Mouse (Mus musculus) bone marrow, adult 2 months (tissue): ENCODE results near the gene Syt1. TPM values are rescaled to one million over a fixed set of nuclear protein-coding genes. Genes with fewer than 3 reads are reported as not detected.

ENCODE experiments used
- H3K27ac ChIP-seq: fragments of 200-500 bp; 2 replicates; pipeline ENCODE4 v1.5.1; 2012; ENCODE audit warnings: low read depth, mild to moderate bottlenecking, control low read depth, inconsistent platforms, low read length; ENCODE audit not compliant: control insufficient read depth, poor library complexity, insufficient read depth
- H3K4me1 ChIP-seq: fragments of 200-500 bp; 2 replicates; pipeline ENCODE4 v1.6.1; 2011; ENCODE audit warnings: low read length; ENCODE audit not compliant: control insufficient read depth, insufficient read depth
- H3K4me3 ChIP-seq: fragments of 200-500 bp; replicated peaks from 2 replicates; pipeline ENCODE3; 2011; ENCODE audit warnings: mild to moderate bottlenecking, low read depth, low read length, control low read depth; ENCODE audit not compliant: control insufficient read depth
- CTCF ChIP-seq: fragments of 200-500 bp; IDR thresholded peaks from 2 replicates; pipeline ENCODE4 v1.5.1; 2011; ENCODE audit warnings: low read length, control low read depth; ENCODE audit not compliant: control insufficient read depth, insufficient read depth
- POLR2A ChIP-seq: fragments of 200-500 bp; IDR thresholded peaks from 2 replicates; pipeline ENCODE4 v1.6.1; 2011; ENCODE audit warnings: low read depth, mild to moderate bottlenecking, control low read depth, low read length, borderline replicate concordance; ENCODE audit not compliant: control insufficient read depth
- WGBS: fragments of 180-500 bp; shearing (Covaris S2); methylation state at CpG from one replicate; pipeline ENCODE4 v1.1.7; 2018; 5-methylcytosine and 5-hydroxymethylcytosine counted together
- polyA plus RNA-seq: library from polyadenylated mRNA; stranded (reverse); fragments of >200 nt; gene quantifications from 2 replicates; pipeline ENCODE4 v1.2.4, GENCODE M21; 2011; ENCODE audit warnings: low replicate concordance; ENCODE audit not compliant: missing spikeins, insufficient read depth, insufficient read length

Syt1 gene
- polyA plus RNA-seq, 1 experiment, result 0.42 TPM

DNA sequence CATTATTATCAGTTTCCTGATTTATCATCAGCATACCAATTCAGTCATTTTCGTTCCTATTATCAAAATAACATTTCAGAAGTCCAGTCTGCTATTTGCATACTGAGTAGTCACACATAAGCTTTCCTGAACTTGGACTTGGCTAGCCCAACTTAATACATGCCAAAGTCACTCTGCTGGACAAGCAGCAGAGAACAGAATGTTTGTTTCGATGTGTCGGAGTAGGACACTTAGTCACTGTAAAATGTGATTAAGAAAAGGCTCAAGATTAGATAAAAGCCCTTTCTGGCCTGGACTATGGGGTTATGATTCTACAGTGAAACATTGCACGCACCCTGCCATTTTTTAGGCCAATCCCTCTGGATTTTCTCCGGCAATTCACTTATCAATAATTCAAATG is 114.3 kb downstream of the Syt1 start:
- Histone ChIP-seq H3K27ac (no peak overlapping the region), H3K4me1 (no peaks in the 10 kb centered on the region), H3K4me3 (no peak overlapping the region)
- 77% methylated on average over 5 of the region's 5 CpGs for WGBS
- TF ChIP-seq CTCF (no peak), POLR2A (no peak)

DNA sequence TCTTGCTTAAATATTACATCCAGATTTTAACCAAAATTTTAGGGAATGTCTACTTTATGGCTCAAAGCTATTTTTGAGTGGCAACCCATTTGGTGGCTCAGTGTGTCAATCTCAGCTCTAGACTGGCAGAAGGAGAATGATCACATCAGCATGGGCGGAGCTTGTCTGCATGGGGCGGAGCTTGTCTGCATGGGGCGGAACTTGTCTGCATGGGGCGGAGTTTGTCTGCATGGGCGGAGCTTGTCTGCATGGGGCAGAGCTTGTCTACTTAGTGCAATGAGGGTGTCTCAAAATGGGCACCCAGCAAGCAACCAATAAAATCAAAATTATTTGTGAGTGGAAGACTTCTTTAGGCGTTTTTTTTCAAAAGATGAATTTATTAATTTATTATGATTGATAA is 117.5 kb downstream of the Syt1 start:
- TF ChIP-seq POLR2A, result no peak
- TF ChIP-seq CTCF, result no peak
- H3K27ac ChIP-seq, result no peak overlapping the region
- 82% methylated on average over 6 of the region's 6 CpGs for WGBS
- H3K4me3 ChIP-seq, result no peak overlapping the region
- H3K4me1 ChIP-seq, result no peaks in the 10 kb centered on the region

DNA sequence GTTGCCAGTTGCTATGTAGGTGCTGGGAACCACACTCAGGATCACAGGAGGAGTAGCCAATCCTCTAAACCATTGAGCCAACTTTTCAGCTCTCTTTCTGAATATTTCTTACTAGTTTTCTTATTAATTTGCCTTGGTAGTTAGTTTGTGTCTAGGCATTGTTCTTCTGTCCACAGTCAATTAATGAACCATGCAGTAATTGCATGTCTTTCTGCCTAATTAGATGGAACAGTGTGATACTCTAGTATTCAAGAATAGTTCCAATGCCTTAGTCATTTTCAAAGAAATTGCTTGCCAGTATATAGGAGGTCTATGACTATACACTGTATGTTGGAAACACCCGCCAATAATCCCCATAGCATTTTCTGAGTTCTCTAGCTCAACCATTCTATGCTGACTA is 118.3 kb downstream of the Syt1 start:
- WGBS, result 78% methylated on average over 1 of the region's 1 CpGs
- H3K4me3 ChIP-seq, result no peak overlapping the region
- H3K4me1 ChIP-seq, result no peaks in the 10 kb centered on the region
- TF ChIP-seq POLR2A (no peak), CTCF (no peak)
- no peak overlapping the region for H3K27ac ChIP-seq

DNA sequence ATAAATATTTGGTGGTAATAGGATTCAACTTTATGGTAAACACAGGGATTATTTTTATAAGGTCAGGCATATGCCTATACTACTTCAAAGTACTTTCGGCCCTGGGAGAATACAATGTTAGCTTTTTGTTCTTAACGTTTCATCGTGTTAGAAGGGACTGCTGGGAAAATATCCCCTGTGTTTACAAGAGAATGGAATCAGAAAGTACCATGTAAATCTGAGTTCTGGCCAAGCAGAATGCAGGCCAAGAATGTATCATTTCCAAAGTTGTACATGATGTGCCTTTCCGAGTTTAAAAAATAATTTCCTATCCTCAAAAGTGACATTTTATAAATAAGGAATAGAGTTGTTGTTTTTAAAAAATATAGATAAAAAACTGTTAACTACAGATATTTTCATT is 121.7 kb downstream of the Syt1 start:
- WGBS, result 81% methylated on average over 4 of the region's 4 CpGs
- TF ChIP-seq CTCF, result no peak
- TF ChIP-seq POLR2A, result no peak
- Histone ChIP-seq H3K4me3 (no peak overlapping the region), H3K27ac (no peak overlapping the region), H3K4me1 (no peaks in the 10 kb centered on the region)

DNA sequence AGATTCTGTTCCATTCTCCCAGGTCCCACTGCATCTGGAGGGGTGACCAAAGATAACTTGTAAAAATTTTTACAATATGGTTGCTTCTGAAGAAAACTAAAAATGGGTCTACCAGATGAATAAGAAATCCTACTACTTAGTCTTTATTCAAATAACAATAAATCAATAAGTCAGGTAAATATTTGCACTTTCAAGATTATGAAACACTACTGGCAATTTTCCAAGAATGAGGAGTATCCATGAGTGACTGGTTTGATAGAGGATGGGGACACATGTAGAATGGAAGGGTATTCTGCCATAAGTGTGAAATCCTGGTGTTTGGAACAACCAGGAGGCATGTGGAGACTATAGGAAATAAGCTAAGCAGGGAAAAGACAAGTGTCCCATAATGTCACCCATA is 124.0 kb downstream of the Syt1 start:
- Histone ChIP-seq H3K4me3 (no peak overlapping the region), H3K4me1 (no peaks in the 10 kb centered on the region), H3K27ac (no peak overlapping the region)
- TF ChIP-seq CTCF (no peak), POLR2A (no peak)

DNA sequence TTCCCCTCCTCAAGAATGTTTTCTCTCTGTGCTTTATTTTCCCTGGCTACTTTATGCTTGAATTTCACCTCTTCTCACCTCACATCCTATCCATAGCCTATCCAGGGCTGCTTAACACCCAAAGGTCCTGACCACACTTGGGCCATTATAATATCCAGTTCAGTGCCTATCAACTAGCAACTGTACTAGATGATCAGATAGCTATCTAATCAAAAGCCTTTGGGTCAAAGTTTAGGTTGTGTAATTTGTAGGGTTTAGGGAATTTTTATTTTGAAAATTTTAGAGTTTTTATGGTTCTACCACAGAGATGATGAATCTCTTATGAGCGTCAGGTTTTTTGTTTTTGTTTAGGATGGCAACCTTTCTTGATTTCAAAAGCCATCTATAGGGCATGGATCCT is 125.0 kb downstream of the Syt1 start:
- no peak overlapping the region for H3K27ac ChIP-seq
- H3K4me1 ChIP-seq, result no peaks in the 10 kb centered on the region
- 84% methylated on average over 1 of the region's 1 CpGs for WGBS
- H3K4me3 ChIP-seq, result no peak overlapping the region
- TF ChIP-seq CTCF (no peak), POLR2A (no peak)

DNA sequence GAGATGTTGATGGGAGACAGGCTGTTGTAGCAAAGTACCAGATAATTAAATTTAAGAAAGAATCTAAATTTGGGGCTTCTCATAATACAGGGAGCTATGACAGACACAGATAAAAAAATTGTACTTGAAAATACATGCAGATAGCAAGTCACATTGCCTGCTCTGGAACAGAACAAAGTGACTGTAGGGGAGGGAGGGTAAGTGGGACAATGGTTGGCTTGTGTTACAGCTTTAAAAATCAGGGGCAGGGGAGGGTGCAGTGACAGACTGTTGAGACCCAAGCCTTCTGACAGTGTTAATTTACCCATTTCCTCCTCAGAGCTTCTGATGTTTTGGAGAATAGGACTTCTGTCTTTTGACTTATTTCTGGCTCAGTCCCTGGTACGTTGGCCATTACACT is 126.3 kb downstream of the Syt1 start:
- Histone ChIP-seq H3K4me3 (no peak overlapping the region), H3K27ac (no peak overlapping the region), H3K4me1 (no peaks in the 10 kb centered on the region)
- TF ChIP-seq POLR2A, result no peak
- no peak for TF ChIP-seq CTCF
- WGBS, result 81% methylated on average over 1 of the region's 1 CpGs

DNA sequence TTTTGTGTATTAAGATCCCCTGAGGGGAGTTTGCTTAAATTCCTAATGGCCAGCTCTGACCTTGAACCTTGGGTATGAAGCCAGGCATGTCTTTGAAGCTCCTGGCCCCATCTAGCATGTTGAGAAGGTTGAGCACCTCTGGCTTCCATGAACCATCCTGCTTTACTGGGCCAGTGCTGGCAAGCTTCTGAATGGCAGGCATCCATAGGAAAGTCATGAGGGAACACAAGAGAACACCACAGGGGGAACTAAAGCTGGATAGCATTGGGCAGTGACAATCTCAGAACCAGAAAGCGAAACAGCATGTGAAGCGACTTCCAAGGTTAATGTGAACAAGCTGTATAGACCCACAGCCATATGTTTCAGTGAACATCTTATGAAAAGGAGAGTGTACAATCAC is 130.4 kb downstream of the Syt1 start:
- 83% methylated on average over 2 of the region's 2 CpGs for WGBS
- H3K4me3 ChIP-seq, result no peak overlapping the region
- H3K27ac ChIP-seq, result no peak overlapping the region
- no peaks in the 10 kb centered on the region for H3K4me1 ChIP-seq
- no peak for TF ChIP-seq POLR2A
- no peak for TF ChIP-seq CTCF

DNA sequence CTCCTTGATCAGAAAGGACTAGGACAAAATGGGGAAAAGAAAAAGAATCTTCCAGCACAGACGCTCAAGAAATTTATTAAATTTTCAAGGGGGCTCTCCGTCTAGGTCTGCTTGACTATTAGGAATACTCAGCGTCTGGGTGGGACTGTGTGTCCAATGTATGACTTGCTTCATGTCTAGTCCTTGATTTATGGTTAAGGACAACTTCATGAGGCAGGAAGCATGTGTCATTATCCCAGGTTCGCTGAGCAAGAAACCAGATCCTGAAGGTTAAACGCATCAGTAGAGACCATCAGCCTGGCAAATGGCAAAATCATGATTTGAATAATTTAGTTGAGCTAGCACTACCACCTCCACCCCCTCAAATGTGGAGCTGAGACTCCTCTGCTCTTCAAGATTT is 135.1 kb downstream of the Syt1 start:
- H3K4me1 ChIP-seq, result no peaks in the 10 kb centered on the region
- no peak overlapping the region for H3K4me3 ChIP-seq
- TF ChIP-seq POLR2A, result no peak
- TF ChIP-seq CTCF, result no peak
- WGBS, result 75% methylated on average over 5 of the region's 5 CpGs
- no peak overlapping the region for H3K27ac ChIP-seq

DNA sequence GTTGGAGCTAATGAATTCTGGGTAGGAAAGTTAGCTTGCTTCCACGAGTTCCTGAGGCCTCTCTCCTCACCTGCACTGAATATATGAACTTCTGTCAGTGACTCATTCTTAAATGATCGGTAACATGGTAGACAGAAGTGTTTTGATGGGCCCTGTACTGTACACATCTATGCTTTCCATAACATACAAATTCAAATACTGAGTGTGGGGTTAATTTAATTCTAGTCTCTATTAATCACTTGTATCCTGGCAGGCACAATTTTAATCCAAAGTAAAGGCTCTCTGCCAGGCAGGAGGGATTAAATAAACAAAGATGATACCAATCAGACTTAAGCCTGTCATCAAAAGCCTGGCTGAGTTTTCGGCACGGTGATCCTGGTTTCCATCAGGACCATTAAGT is 136.1 kb downstream of the Syt1 start:
- TF ChIP-seq POLR2A, result no peak
- no peak for TF ChIP-seq CTCF
- no peak overlapping the region for H3K4me3 ChIP-seq
- WGBS, result 65% methylated on average over 4 of the region's 4 CpGs
- H3K4me1 ChIP-seq, result no peaks in the 10 kb centered on the region
- no peak overlapping the region for H3K27ac ChIP-seq

DNA sequence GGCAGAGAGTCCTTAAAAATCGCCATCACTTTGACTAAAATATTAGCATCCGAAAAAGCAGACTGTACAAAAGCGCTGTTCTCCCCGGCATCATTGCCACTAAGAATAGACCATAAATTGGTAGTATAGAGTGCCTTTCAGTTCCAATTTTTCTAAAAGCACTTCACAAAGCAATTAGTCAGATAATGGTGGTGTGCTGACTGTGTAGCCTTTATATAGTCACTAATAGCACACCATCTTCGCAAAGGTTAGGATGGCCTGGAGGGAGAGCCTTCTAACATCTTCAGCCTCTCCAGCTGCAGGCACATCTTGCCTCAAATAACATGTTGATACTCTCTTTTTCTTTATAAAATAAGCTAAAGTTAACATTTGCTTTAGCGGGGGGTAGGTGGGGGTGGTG is 138.4 kb downstream of the Syt1 start:
- no peak for TF ChIP-seq POLR2A
- WGBS, result 86% methylated on average over 6 of the region's 6 CpGs
- Histone ChIP-seq H3K4me3 (no peak overlapping the region), H3K27ac (no peak overlapping the region), H3K4me1 (no peaks in the 10 kb centered on the region)
